Mouse (Mus musculus) megakaryocyte, embryonic 14.5 days (primary cell): ENCODE data around the gene Gm12258.

Source experiments
- FLI1 ChIP-seq: IDR thresholded peaks from 2 replicates; pipeline ENCODE4 v1.6.1; 2012; ENCODE audit warnings: low read length, inconsistent platforms, mixed read lengths
- GATA1 ChIP-seq: IDR thresholded peaks from 3 replicates; pipeline ENCODE4 v1.6.1; 2012; ENCODE audit warnings: mixed read lengths, low read length, inconsistent platforms, borderline replicate concordance

DNA sequence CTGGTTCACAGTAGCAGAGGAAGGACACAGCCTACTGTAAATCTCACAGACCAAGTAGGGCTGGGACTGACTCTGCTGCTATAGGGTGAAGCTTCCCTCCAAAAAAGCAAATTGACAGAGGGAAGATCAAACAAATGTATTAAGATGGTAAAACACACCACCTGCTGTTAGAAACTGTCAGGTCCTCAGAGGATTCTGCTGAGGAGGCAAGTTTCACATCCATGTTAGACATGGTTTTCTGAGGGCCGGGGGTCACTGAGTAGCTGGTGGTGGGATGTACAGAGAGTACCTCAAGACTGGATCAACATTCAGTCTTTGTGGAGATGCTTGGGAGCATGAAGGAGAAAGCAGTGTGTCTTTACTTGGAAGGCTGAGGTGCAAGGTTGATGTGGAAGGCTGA, 31.3 kb upstream of the Gm12258 start:
- TF ChIP-seq GATA1 (no peak), FLI1 (no peak)
